Mouse (Mus musculus) myocyte (in vitro differentiated cells): ENCODE data around the gene Gm20431.

Source experiments
- CEBPB ChIP-seq: IDR thresholded peaks from 2 replicates; pipeline ENCODE4 v1.6.1; 2011; ENCODE audit warnings: mild to moderate bottlenecking, moderate library complexity; ENCODE audit not compliant: poor library complexity, insufficient read depth, severe bottlenecking
- E2F4 ChIP-seq: IDR thresholded peaks from one replicate; pipeline ENCODE4 v1.6.1; 2011; ENCODE audit warnings: mild to moderate bottlenecking, control low read depth, moderate library complexity; ENCODE audit not compliant: insufficient read depth
- MAX ChIP-seq: IDR thresholded peaks from one replicate; pipeline ENCODE4 v1.6.1; 2011; ENCODE audit warnings: low read depth, mild to moderate bottlenecking, control low read depth
- MYOD1 ChIP-seq, 3 experiments: IDR thresholded peaks; one replicate each; pipeline ENCODE4 v1.6.1; 2011; ENCODE audit warnings: control low read depth in 2 of 3, low read depth in 2 of 3, mild to moderate bottlenecking in 2 of 3, moderate library complexity in 1 of 3; ENCODE audit not compliant: insufficient read length in 2 of 3, control insufficient read depth in 1 of 3
- MYOG ChIP-seq, 3 experiments: IDR thresholded peaks; one replicate each; pipeline ENCODE4 v1.6.1; 2011; ENCODE audit warnings: control low read depth in 2 of 3, low read depth in 2 of 3, mild to moderate bottlenecking in 2 of 3; ENCODE audit not compliant: insufficient read length in 2 of 3, control insufficient read depth in 1 of 3, insufficient read depth in 1 of 3
- POLR2A ChIP-seq: IDR thresholded peaks from one replicate; pipeline ENCODE4 v1.6.1; 2011; ENCODE audit warnings: low read depth, mild to moderate bottlenecking, control low read depth, moderate library complexity; ENCODE audit not compliant: insufficient read length
- POLR2AphosphoS2 ChIP-seq: IDR thresholded peaks from one replicate; pipeline ENCODE4 v1.6.1; 2011; ENCODE audit warnings: low read depth, control low read depth; ENCODE audit not compliant: insufficient read length
- TCF12 ChIP-seq: IDR thresholded peaks from one replicate; pipeline ENCODE4 v1.6.1; 2011; ENCODE audit warnings: mild to moderate bottlenecking, control low read depth; ENCODE audit not compliant: poor library complexity, insufficient read depth, severe bottlenecking
- USF1 ChIP-seq: IDR thresholded peaks from one replicate; pipeline ENCODE4 v1.6.1; 2011; ENCODE audit warnings: low read depth, mild to moderate bottlenecking, control low read depth, moderate library complexity

- TF ChIP-seq E2F4 (no peak), POLR2A (no peak), MYOD1 (IDR thresholded peaks at IDR 0.05; ENCODE audit: control insufficient read depth in 1 of 3, insufficient read length in 2 of 3, low read depth in 2 of 3) (no peak), USF1 (no peak), MYOG (IDR thresholded peaks at IDR 0.05; ENCODE audit: control insufficient read depth in 1 of 3, insufficient read depth in 1 of 3, insufficient read length in 2 of 3, low read depth in 2 of 3) (no peak), CEBPB (no peak), MAX (no peak), POLR2AphosphoS2 (no peak), TCF12 (no peak)
These were observed 25.9 kb upstream of the Gm20431 start for GRCm38 (mm10) chr2:167687250-167687586.
